Mouse (Mus musculus): ENCODE data around the gene Hoxb6. TPM values are rescaled to one million over a fixed set of nuclear protein-coding genes. Genes with fewer than 3 reads are reported as not detected.
A peak's percentile ranks its signal among the peaks of the same experiment; 100 is the strongest.

The Hoxb6 gene
- polyA plus RNA-seq, 1 experiment from 2014 or later, result 5.7 TPM

GRCm38 (mm10) chr11:96340698-96341365, 48.6 kb downstream of the Hoxb6 start:
- Histone ChIP-seq H3K4me3 (ENCODE audit: low read depth, low read length) (peak overlapping the region; percentile 44), H3K4me2 (replicated peaks; ENCODE audit: low read depth) (peak overlapping the region; percentile 85), H3K9ac (ENCODE audit: low read depth, low read length) (peak overlapping the region; percentile 43; the same call in 1 of the 2 replicates), H3K27ac (ENCODE audit: low read depth, low read length) (peak overlapping the region; percentile 75), H3K4me1 (replicated peaks; ENCODE audit: control insufficient read depth, insufficient read depth, low read length) (0 out of 2 replicates have a peak, but pooled peaks cover 3% of the 10 kb centered on the region), H3K27me3 (replicated peaks; ENCODE audit: control insufficient read depth, insufficient read depth, low read length) (peaks cover 32% of the 10 kb centered on the region), H3K9me3 (ENCODE audit: control insufficient read depth) (no peaks in the 10 kb centered on the region), H3K36me3 (ENCODE audit: control insufficient read depth, insufficient read depth) (no peaks in the 10 kb centered on the region; the same call in 1 of the 2 replicates)
- WGBS, result 1% methylated on average over 34 of the region's 36 CpGs
- no peak for TF ChIP-seq CTCF (IDR thresholded peaks at IDR 0.05; ENCODE audit: low read depth)
- ATAC-seq, result peak; percentile 46; the same call in 1 of the 2 replicates

DNA sequence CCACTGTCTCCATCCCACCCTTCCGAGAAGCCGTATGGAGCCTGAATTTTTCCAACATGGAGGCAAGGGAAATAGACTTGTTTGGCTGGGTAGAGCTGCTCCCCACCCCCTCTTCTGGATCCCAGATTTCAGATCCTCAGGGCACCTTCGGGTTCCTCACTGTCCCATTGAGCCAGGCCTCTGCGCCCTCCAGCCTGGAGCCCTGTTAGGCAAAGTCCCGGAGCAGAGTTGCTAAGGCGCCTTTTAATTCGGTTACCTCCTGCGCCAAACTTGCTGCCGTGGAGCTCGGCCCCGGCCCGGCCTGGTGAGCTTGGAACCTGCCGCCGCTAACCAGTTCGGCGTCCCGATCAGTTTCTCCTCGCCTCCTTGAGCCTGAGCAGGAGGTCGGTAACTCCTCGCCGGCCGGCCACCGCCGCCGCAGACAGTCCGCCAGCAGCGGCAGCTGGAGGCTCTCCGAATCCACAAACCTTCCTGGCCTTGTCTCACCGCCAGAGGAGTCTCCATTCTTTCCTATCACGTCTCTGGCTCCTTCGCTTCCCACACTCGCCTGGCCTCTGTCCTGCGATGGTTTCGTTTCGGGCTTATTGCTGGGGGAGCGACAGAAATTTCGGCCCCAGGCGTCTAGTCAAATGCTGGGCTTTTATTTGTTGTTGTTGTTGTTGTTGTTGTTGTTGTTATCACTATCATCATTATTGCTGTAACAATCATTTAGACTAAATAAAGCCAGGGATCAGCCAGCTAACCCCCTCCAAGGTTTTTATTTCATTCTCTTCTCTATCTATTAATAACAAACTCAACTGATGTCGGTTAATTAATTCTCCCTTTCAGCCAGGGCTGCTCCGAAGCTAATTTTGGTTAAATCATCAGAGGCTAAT, 49.7 kb downstream of the Hoxb6 start:
- peak overlapping the region; percentile 44 for H3K4me3 ChIP-seq (ENCODE audit: low read depth, low read length)
- H3K9ac ChIP-seq (ENCODE audit: low read depth, low read length), result peak overlapping the region; percentile 58
- peaks cover 7% of the 10 kb centered on the region; the same call in 1 of the 2 replicates for H3K4me1 ChIP-seq (replicated peaks; ENCODE audit: control insufficient read depth, insufficient read depth, low read length)
- H3K27me3 ChIP-seq (replicated peaks; ENCODE audit: control insufficient read depth, insufficient read depth, low read length), result peaks cover 40% of the 10 kb centered on the region
- ATAC-seq, result no peak
- whole genome bisulfite sequencing, result 15% methylated on average over 40 of the region's 40 CpGs
- H3K27ac ChIP-seq (ENCODE audit: low read depth, low read length), result peak overlapping the region; percentile 75
- peak overlapping the region; percentile 85 for H3K4me2 ChIP-seq (replicated peaks; ENCODE audit: low read depth)
- no peak; the same call in 1 of the 2 replicates for TF ChIP-seq CTCF (IDR thresholded peaks at IDR 0.05; ENCODE audit: low read depth)
- no peaks in the 10 kb centered on the region; the same call in 1 of the 2 replicates for H3K36me3 ChIP-seq (ENCODE audit: control insufficient read depth, insufficient read depth)
- H3K9me3 ChIP-seq (ENCODE audit: control insufficient read depth), result no peaks in the 10 kb centered on the region

DNA sequence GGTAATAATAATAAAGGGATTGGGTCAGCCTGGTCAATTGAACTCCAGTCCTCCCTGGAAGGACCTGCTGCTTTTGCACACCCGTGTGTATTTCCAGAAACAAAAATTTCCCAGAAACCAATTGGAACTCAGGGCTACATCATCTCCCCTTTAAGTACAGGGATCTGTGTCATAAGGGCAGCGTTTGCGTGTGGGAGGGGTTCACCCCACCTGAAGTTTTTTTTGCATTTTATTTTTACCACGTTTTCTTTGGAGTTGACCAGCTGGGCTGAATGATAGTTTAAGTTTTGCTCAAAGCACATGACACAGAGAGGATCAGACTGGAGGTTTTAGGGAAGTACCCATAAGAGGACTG, 50.3 kb downstream of the Hoxb6 start:
- no peak overlapping the region; the same call in 1 of the 2 replicates for H3K27ac ChIP-seq (ENCODE audit: low read depth, low read length)
- peak overlapping the region; percentile 85 for H3K4me2 ChIP-seq (replicated peaks; ENCODE audit: low read depth)
- no peaks in the 10 kb centered on the region for H3K9me3 ChIP-seq (ENCODE audit: control insufficient read depth)
- peak overlapping the region; percentile 44; the same call in 1 of the 2 replicates for H3K4me3 ChIP-seq (ENCODE audit: low read depth, low read length)
- peaks cover 40% of the 10 kb centered on the region for H3K27me3 ChIP-seq (replicated peaks; ENCODE audit: control insufficient read depth, insufficient read depth, low read length)
- WGBS, result 30% methylated on average over 4 of the region's 4 CpGs
- ATAC-seq, result no peak
- H3K9ac ChIP-seq (ENCODE audit: low read depth, low read length), result no peak overlapping the region
- no peaks in the 10 kb centered on the region; the same call in 1 of the 2 replicates for H3K36me3 ChIP-seq (ENCODE audit: control insufficient read depth, insufficient read depth)
- H3K4me1 ChIP-seq (replicated peaks; ENCODE audit: control insufficient read depth, insufficient read depth, low read length), result peaks cover 7% of the 10 kb centered on the region; the same call in 1 of the 2 replicates
- TF ChIP-seq CTCF (IDR thresholded peaks at IDR 0.05; ENCODE audit: low read depth), result no peak

GRCm38 (mm10) chr11:96343206-96343745, 51.0 kb downstream of the Hoxb6 start:
- Histone ChIP-seq H3K4me3 (ENCODE audit: low read depth, low read length) (no peak overlapping the region), H3K4me1 (replicated peaks; ENCODE audit: control insufficient read depth, insufficient read depth, low read length) (peaks cover 7% of the 10 kb centered on the region; the same call in 1 of the 2 replicates), H3K36me3 (ENCODE audit: control insufficient read depth, insufficient read depth) (no peaks in the 10 kb centered on the region; the same call in 1 of the 2 replicates), H3K9me3 (ENCODE audit: control insufficient read depth) (no peaks in the 10 kb centered on the region), H3K27me3 (replicated peaks; ENCODE audit: control insufficient read depth, insufficient read depth, low read length) (peaks cover 40% of the 10 kb centered on the region), H3K27ac (ENCODE audit: low read depth, low read length) (no peak overlapping the region), H3K9ac (ENCODE audit: low read depth, low read length) (no peak overlapping the region), H3K4me2 (replicated peaks; ENCODE audit: low read depth) (peak overlapping the region; percentile 85; the same call in 1 of the 2 replicates)
- TF ChIP-seq CTCF (IDR thresholded peaks at IDR 0.05; ENCODE audit: low read depth), result no peak
- no peak for ATAC-seq
- 62% methylated on average over 2 of the region's 2 CpGs for WGBS

DNA sequence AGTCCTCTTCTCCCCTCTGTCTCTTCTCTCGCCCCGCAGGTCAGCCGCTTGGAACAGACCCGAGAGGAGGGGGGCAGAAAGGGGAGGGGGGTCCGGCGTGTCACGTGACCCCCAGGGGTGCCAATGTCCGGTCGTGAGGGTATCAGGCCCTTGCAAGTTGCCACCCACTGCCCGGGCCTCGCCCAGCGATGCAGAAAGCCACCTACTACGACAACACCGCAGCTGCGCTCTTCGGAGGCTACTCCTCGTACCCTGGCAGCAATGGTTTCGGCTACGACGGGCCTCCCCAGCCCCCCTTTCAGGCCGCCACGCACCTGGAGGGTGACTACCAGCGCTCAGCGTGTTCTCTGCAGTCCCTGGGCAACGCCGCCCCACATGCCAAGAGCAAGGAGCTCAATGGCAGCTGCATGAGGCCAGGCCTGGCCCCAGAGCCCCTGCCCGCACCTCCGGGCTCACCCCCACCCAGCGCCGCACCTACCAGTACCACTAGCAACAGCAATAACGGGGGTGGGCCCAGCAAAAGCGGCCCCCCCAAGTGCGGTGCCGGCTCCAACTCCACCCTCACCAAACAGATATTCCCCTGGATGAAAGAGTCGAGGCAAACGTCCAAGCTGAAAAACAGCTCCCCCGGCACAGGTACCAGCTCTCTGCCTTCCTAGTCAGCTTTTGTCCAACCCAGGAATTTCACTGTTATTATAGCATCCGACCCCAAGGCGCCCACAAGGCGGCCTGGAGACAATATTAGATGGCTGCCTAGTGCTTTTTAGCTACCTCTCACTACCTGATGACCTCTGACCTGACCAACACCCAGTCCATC, 52.0 kb downstream of the Hoxb6 start:
- Histone ChIP-seq H3K27ac (ENCODE audit: low read depth, low read length) (peak overlapping the region; percentile 80), H3K4me3 (ENCODE audit: low read depth, low read length) (no peak overlapping the region), H3K9me3 (ENCODE audit: control insufficient read depth) (no peaks in the 10 kb centered on the region), H3K9ac (ENCODE audit: low read depth, low read length) (no peak overlapping the region; the same call in 1 of the 2 replicates), H3K27me3 (replicated peaks; ENCODE audit: control insufficient read depth, insufficient read depth, low read length) (peaks cover 40% of the 10 kb centered on the region), H3K4me2 (replicated peaks; ENCODE audit: low read depth) (peak overlapping the region; percentile 69), H3K36me3 (ENCODE audit: control insufficient read depth, insufficient read depth) (no peaks in the 10 kb centered on the region; the same call in 1 of the 2 replicates), H3K4me1 (replicated peaks; ENCODE audit: control insufficient read depth, insufficient read depth, low read length) (peaks cover 7% of the 10 kb centered on the region; the same call in 1 of the 2 replicates)
- WGBS, result 43% methylated on average over 36 of the region's 40 CpGs
- ATAC-seq, result no peak
- TF ChIP-seq CTCF (IDR thresholded peaks at IDR 0.05; ENCODE audit: low read depth), result no peak

All from intestine, postnatal 0 days (tissue).